Mouse (Mus musculus): Measurements from ENCODE around the gene 0610030E20Rik.

0610030E20Rik gene

GRCm38 (mm10) chr6:72350214-72350613 is 3.1 kb downstream of the 0610030E20Rik start:
- no peak for DNase-seq

GRCm38 (mm10) chr6:72352636-72353405 is 5.7 kb downstream of the 0610030E20Rik start:
- no peak for DNase-seq

GRCm38 (mm10) chr6:72354025-72354424 is 6.9 kb downstream of the 0610030E20Rik start:
- DNase-seq = no peak

GRCm38 (mm10) chr6:72355066-72355911 is 8.2 kb downstream of the 0610030E20Rik start, which contains the start of gene Tmem150a:
Gene Tmem150a (plus strand): TSS chr6:72355447.
- DNase-seq = peak; percentile 57 to 64

- no peak for DNase-seq
These were observed 8.9 kb downstream of the 0610030E20Rik start for GRCm38 (mm10) chr6:72356001-72356532.

GRCm38 (mm10) chr6:72357164-72358079 is 10.3 kb downstream of the 0610030E20Rik start:
- no peak for DNase-seq

GRCm38 (mm10) chr6:72358086-72358764 is 11.1 kb downstream of the 0610030E20Rik start:
- no peak for DNase-seq

- DNase-seq = no peak
These were observed 12.2 kb downstream of the 0610030E20Rik start for GRCm38 (mm10) chr6:72359343-72359742.

GRCm38 (mm10) chr6:72359891-72360598 is 12.9 kb downstream of the 0610030E20Rik start:
- no peak for DNase-seq

GRCm38 (mm10) chr6:72360599-72360935 is 13.4 kb downstream of the 0610030E20Rik start:
- no peak for DNase-seq

- no peak for DNase-seq
These were observed 14.0 kb downstream of the 0610030E20Rik start for GRCm38 (mm10) chr6:72361121-72361551.

- peak; percentile 89 to 90 for DNase-seq
These were observed 15.3 kb downstream of the 0610030E20Rik start for GRCm38 (mm10) chr6:72362132-72363028.

- DNase-seq = no peak
These were observed 16.9 kb downstream of the 0610030E20Rik start for GRCm38 (mm10) chr6:72364009-72364408.

- no peak for DNase-seq
These were observed 17.9 kb downstream of the 0610030E20Rik start for GRCm38 (mm10) chr6:72364985-72365384.

- no peak for DNase-seq
These were observed 19.2 kb downstream of the 0610030E20Rik start for GRCm38 (mm10) chr6:72366304-72366703.

GRCm38 (mm10) chr6:72366844-72367443 is 19.8 kb downstream of the 0610030E20Rik start, which contains the start of gene Rnf181:
Gene Rnf181 (minus strand): TSS chr6:72366956.
- no peak for DNase-seq

- DNase-seq = no peak
These were observed 20.4 kb downstream of the 0610030E20Rik start for GRCm38 (mm10) chr6:72367460-72367974.

- DNase-seq = no peak
These were observed 22.4 kb downstream of the 0610030E20Rik start for GRCm38 (mm10) chr6:72369557-72369956.

- DNase-seq = peak in 1 of 2 experiments; percentile 14
These were observed 23.0 kb downstream of the 0610030E20Rik start for GRCm38 (mm10) chr6:72370091-72370490.
